Mouse (Mus musculus) CH12.LX (cell line): Measurements from ENCODE around the gene Cars.

Experiments used
- CTCF ChIP-seq, 2 experiments: IDR thresholded peaks in 1 of 2; conservative IDR thresholded peaks in 1 of 2; 2 replicates each; pipeline ENCODE4 v1.5.1; 2011 to 2012; ENCODE audit warnings: low read depth in 2 of 2, low read length in 2 of 2, improper control_type of control experiment in 1 of 2, inconsistent platforms in 1 of 2, mild to moderate bottlenecking in 1 of 2, moderate library complexity in 1 of 2
- ELF1 ChIP-seq: IDR thresholded peaks from 2 replicates; pipeline ENCODE4 v1.6.1; 2014; ENCODE audit warnings: low read depth, mild to moderate bottlenecking, inconsistent platforms, low read length, improper control_type of control experiment
- GABPA ChIP-seq: IDR thresholded peaks from 2 replicates; pipeline ENCODE4 v1.6.1; 2012; ENCODE audit warnings: low read depth, low read length, improper control_type of control experiment, inconsistent platforms; ENCODE audit not compliant: insufficient replicate concordance
- JUND ChIP-seq: conservative IDR thresholded peaks from 2 replicates; pipeline ENCODE4 v1.6.1; 2011; ENCODE audit warnings: low read depth, low read length, improper control_type of control experiment
- NELFE ChIP-seq: IDR thresholded peaks from 2 replicates; pipeline ENCODE4 v1.6.1; 2011; ENCODE audit warnings: low read depth, low read length, improper control_type of control experiment
- POLR2A ChIP-seq: IDR thresholded peaks from 2 replicates; pipeline ENCODE4 v1.6.1; 2011; ENCODE audit warnings: low read depth, mild to moderate bottlenecking, improper control_type of control experiment, low read length
- RCOR1 ChIP-seq: conservative IDR thresholded peaks from 2 replicates; pipeline ENCODE4 v1.6.1; 2012; ENCODE audit warnings: low read depth, mild to moderate bottlenecking, inconsistent platforms, low read length, improper control_type of control experiment
- UBTF ChIP-seq: IDR thresholded peaks from 2 replicates; pipeline ENCODE4 v1.6.1; 2012; ENCODE audit warnings: low read depth, mild to moderate bottlenecking, inconsistent platforms, low read length, improper control_type of control experiment, moderate library complexity
- ZNF384 ChIP-seq: IDR thresholded peaks from 2 replicates; pipeline ENCODE4 v1.6.1; 2012; ENCODE audit warnings: low read depth, low read length, improper control_type of control experiment, inconsistent platforms

DNA sequence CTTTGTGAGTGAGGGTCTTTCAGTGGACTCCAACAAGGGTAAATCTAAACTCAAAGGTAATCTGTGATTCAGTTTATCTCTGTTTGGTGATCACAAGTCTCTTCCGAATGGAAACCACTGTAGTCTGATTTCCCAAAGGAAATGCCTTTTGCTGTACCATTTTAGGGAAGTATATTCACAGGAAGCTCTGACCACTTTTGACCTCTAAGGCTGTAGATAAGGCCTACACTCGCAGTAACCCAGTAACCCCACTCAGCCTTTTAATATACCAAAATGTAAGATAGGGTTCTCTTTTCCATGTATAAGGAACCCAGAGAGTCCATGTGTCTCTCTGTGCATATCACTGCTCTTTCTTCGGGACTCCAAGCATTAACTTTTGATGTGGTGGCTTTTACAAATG, 5.4 kb upstream of the Cars start:
- TF ChIP-seq RCOR1: no peak
- no peak for TF ChIP-seq POLR2A
- no peak for TF ChIP-seq JUND
- TF ChIP-seq GABPA: no peak
- TF ChIP-seq ZNF384: no peak
- TF ChIP-seq CTCF (conservative IDR thresholded peaks at IDR 0.05 in 1 of 2, IDR thresholded peaks at IDR 0.05 in 1 of 2; ENCODE audit: low read depth in 2 of 2, low read length in 2 of 2): no peak
- no peak for TF ChIP-seq UBTF
- no peak for TF ChIP-seq NELFE
- no peak for TF ChIP-seq ELF1
